Mouse (Mus musculus): Measurements from ENCODE around the gene Tle4. TPM values are rescaled to one million over a fixed set of nuclear protein-coding genes. Genes with fewer than 3 reads are reported as not detected.
A peak's percentile ranks its signal among the peaks of the same experiment; 100 is the strongest.

Tle4 gene
- polyA plus RNA-seq, 1 experiment from 2014 or later = 35.1 TPM

DNA sequence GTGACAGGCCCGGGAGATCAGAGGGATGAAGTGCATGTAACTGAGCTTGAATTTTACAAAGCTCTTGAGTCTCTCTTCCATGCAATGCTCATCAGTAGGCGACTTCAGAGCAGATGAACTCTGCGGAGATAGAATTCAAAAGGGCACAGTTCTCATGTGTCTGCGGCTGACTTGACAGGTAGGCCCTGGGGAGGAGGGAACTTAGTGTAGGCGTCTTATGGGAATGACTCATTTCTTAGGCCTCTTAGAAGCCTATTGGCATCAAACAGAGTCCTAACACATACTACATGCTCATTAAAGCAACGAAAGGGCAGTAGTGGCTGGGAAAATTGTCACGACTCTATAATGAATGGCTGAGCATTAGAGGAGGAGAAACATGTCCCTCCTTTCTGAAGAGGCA, 160.6 kb downstream of the Tle4 start:
- Histone ChIP-seq H3K9me3 (no peaks in the 10 kb centered on the region), H3K4me2 (replicated peaks) (no peak overlapping the region), H3K4me1 (peaks cover 25% of the 10 kb centered on the region), H3K36me3 (no peaks in the 10 kb centered on the region), H3K4me3 (no peak overlapping the region), H3K27ac (replicated peaks) (no peak overlapping the region), H3K9ac (replicated peaks) (no peak overlapping the region), H3K27me3 (peaks cover 11% of the 10 kb centered on the region)
- no peak for ATAC-seq (ENCODE audit: low FRiP score, low read depth)
- WGBS = 68% methylated on average over 7 of the region's 7 CpGs

DNA sequence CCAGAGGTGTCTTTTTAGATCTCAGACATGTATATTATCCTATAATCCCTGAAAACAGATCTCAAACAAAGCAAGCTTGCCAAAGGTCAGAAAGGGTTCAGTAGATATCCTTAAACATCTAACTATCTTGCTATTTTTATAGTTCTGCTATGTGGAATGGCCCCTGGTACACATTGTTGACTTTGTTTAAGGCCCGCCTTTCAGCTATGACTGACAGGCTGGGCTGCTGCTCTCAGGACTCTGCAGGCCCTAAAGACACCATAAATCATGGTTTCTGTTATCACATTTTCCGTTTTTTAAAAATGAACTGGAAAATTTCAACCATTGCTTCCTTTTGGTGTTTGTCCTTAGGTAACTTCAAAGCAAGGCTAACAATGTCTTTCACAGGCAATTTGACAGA, 161.3 kb downstream of the Tle4 start:
- H3K4me3 ChIP-seq = no peak overlapping the region
- peak overlapping the region; percentile 75; the same call in 1 of the 2 replicates for H3K27ac ChIP-seq (replicated peaks)
- no peak overlapping the region for H3K9ac ChIP-seq (replicated peaks)
- H3K36me3 ChIP-seq = no peaks in the 10 kb centered on the region
- peaks cover 25% of the 10 kb centered on the region for H3K4me1 ChIP-seq
- WGBS = 76% methylated on average over 2 of the region's 2 CpGs
- H3K9me3 ChIP-seq = no peaks in the 10 kb centered on the region
- peaks cover 11% of the 10 kb centered on the region for H3K27me3 ChIP-seq
- H3K4me2 ChIP-seq (replicated peaks) = no peak overlapping the region
- no peak; the same call in 1 of the 2 replicates for ATAC-seq (ENCODE audit: low FRiP score, low read depth)

DNA sequence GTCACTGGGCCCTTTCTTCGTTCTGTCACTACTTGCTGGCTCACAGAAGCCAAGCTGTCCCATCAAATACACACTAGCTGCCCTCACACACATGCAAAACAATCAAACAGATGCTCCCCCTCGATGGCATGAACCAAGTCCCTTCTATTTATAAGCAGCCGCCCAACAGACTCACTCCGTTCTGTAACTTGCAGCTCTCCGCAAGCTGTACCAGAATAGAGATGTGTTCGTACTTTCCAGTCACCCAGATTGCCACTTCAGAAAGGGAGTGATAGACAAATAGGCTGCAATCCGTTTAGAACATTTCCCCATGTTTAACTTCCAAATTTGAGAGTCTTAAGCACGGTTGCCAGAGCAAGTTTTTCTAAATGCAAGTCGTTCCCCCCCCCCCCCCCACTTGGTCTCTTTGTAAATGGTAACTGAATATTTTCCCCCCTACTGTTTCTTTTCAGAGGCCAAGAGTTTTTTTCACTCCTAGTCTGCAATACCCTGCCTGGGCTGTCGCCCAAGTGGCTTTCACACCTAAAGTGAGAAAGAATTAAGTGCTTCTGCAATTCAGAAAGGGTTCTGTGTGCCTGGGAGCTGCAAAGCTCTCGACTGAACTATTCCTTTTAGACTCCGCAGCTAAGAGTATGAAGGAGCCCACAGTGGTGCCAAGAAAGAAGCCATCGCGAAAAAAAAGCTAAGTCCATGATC, 162.0 kb downstream of the Tle4 start:
- Histone ChIP-seq H3K27ac (replicated peaks) (peak overlapping the region; percentile 75), H3K4me2 (replicated peaks) (peak overlapping the region; percentile 30), H3K4me1 (peaks cover 25% of the 10 kb centered on the region), H3K9me3 (no peaks in the 10 kb centered on the region), H3K27me3 (peaks cover 11% of the 10 kb centered on the region), H3K36me3 (no peaks in the 10 kb centered on the region), H3K4me3 (no peak overlapping the region), H3K9ac (replicated peaks) (no peak overlapping the region)
- WGBS = 14% methylated on average over 14 of the region's 14 CpGs
- peak; percentile 84 for ATAC-seq (ENCODE audit: low FRiP score, low read depth)

DNA sequence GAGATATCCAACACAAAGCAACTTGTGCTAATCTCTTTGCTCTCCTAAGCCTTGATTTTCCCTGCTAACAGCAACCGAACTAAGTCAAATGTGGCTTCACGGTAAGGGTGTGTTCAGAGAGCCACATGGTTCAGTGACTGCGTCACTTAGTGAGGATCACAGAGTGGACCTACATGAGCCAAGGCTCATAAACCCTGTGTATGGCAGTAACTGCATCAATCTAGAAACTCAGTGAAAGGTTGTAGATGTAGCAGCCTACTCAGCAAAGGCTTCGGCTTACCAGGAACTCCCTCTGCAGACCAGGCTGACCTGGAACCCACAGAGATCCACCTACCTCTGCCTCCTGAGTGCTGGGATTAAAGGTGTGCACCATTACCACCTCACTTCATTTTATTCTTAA, 164.0 kb downstream of the Tle4 start:
- ATAC-seq (ENCODE audit: low FRiP score, low read depth) = no peak

DNA sequence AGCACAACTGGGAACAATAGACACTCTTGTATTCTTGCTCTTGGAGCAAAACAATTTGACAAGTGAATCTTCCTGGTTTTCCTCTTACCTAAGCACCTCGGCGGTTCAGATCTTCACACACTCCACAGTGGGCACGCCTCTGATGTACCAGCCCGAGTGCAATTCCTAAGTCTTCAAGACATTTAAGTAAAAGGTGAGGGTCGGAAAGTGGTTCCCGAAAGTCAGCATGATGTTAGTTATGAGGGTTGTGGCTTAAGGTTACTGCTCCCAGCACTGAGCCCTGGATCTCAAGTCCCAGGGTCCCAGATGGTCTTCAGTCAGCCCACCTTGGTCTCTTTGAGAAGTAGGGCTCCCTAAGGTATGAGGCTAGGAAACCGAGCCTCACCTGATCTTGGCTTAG, 165.4 kb downstream of the Tle4 start:
- Histone ChIP-seq H3K4me1 (peaks cover 25% of the 10 kb centered on the region), H3K4me3 (no peak overlapping the region), H3K36me3 (no peaks in the 10 kb centered on the region), H3K4me2 (replicated peaks) (no peak overlapping the region), H3K27ac (replicated peaks) (no peak overlapping the region), H3K27me3 (peaks cover 6% of the 10 kb centered on the region; the same call in 1 of the 2 replicates), H3K9me3 (no peaks in the 10 kb centered on the region), H3K9ac (replicated peaks) (no peak overlapping the region)
- WGBS = 89% methylated on average over 7 of the region's 7 CpGs
- no peak for ATAC-seq (ENCODE audit: low FRiP score, low read depth)

More for the DNA sequence above, 164.0 kb downstream of the Tle4 start:
- Histone ChIP-seq H3K27ac (replicated peaks) (no peak overlapping the region), H3K9me3 (no peaks in the 10 kb centered on the region), H3K4me2 (replicated peaks) (no peak overlapping the region), H3K36me3 (no peaks in the 10 kb centered on the region), H3K9ac (replicated peaks) (no peak overlapping the region), H3K4me3 (no peak overlapping the region), H3K27me3 (peaks cover 9% of the 10 kb centered on the region), H3K4me1 (peaks cover 25% of the 10 kb centered on the region)
- 88% methylated on average over 4 of the region's 4 CpGs for WGBS

DNA sequence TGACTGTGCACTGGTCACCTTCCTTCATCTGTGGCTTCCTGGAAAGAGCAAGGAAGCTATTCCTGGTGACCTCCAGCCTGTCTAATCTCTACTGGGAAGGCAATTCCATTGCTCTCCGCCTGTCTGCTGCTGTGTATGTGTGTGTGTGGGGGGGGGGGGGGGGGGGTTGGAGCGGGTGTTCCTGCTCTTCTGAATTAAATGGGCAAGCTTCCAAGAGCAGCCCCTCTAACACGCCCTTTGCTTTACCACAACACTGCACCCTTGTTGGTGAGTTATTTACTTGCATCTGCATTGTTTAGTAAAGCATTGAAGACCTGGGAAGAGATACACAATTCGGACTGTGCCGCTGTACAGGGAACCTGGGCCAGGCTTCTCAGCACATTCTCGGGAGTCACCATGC, 170.9 kb downstream of the Tle4 start:
- Histone ChIP-seq H3K9me3 (no peaks in the 10 kb centered on the region), H3K27me3 (peaks cover 5% of the 10 kb centered on the region; the same call in 1 of the 2 replicates), H3K27ac (replicated peaks) (no peak overlapping the region), H3K36me3 (no peaks in the 10 kb centered on the region), H3K4me1 (peaks cover 14% of the 10 kb centered on the region), H3K4me2 (replicated peaks) (no peak overlapping the region), H3K4me3 (no peak overlapping the region), H3K9ac (replicated peaks) (no peak overlapping the region)
- ATAC-seq (ENCODE audit: low FRiP score, low read depth) = 0 out of 2 replicates have a peak, but pooled peaks have one; percentile 30
- WGBS = 63% methylated on average over 5 of the region's 6 CpGs

DNA sequence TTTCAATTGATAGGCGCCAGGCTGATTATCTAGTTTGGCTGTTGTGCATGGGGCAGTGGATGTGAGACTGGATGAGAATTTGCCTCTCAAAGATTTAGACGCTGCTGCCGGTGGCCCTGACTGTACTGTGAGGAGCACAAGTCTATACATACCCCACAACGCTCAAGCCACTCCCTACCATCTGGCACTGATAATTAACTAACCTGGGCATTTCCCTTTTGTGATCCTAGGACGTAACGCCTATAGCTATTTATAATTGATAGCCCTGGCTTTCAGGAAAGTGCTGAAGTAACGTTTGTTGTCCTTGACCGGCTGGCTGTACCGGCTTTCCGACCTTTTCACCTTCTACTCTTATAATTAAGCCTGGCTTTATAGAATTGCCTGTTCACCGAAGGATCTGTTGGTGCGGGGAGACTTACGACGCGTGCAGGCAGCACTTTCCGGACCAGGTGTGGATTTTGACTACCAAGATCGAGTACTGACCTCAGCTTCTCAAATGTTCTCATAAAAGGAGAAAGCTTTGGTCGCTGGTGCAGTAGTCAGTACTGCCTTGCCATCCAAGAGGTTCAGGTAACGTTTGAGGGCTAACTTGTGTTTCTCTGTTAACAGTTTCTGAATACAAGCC, 171.5 kb downstream of the Tle4 start:
- H3K4me2 ChIP-seq (replicated peaks) = no peak overlapping the region
- H3K36me3 ChIP-seq = no peaks in the 10 kb centered on the region
- ATAC-seq (ENCODE audit: low FRiP score, low read depth) = no peak
- H3K4me3 ChIP-seq = no peak overlapping the region
- no peaks in the 10 kb centered on the region for H3K9me3 ChIP-seq
- no peak overlapping the region for H3K9ac ChIP-seq (replicated peaks)
- H3K27ac ChIP-seq (replicated peaks) = no peak overlapping the region
- 72% methylated on average over 19 of the region's 19 CpGs for WGBS
- peaks cover 5% of the 10 kb centered on the region; the same call in 1 of the 2 replicates for H3K27me3 ChIP-seq
- peaks cover 14% of the 10 kb centered on the region for H3K4me1 ChIP-seq

DNA sequence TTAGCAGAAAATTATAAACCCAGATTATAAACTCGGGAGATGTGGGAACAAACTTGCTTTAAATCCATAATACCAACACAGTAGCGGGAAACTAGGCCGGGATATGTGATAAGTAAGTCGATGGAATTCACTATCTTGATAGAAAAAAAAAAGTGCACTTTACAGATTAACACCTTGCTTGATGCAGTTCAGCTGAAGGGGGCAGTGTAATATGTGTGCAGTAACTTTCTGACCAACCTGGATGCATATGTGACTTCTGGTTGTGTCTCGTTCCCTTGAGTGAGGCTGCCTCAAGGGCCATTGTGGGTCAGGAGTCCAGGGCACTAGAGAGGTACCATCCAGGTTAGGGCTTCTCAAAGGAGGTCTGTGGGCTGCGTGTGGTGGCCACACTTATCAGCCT, 172.7 kb downstream of the Tle4 start:
- H3K36me3 ChIP-seq = no peaks in the 10 kb centered on the region
- H3K4me3 ChIP-seq = no peak overlapping the region
- peaks cover 14% of the 10 kb centered on the region for H3K4me1 ChIP-seq
- H3K9ac ChIP-seq (replicated peaks) = no peak overlapping the region
- no peak overlapping the region for H3K27ac ChIP-seq (replicated peaks)
- H3K27me3 ChIP-seq = peaks cover 5% of the 10 kb centered on the region; the same call in 1 of the 2 replicates
- no peak overlapping the region for H3K4me2 ChIP-seq (replicated peaks)
- 85% methylated on average over 6 of the region's 6 CpGs for WGBS
- H3K9me3 ChIP-seq = no peaks in the 10 kb centered on the region
- no peak for ATAC-seq (ENCODE audit: low FRiP score, low read depth)

DNA sequence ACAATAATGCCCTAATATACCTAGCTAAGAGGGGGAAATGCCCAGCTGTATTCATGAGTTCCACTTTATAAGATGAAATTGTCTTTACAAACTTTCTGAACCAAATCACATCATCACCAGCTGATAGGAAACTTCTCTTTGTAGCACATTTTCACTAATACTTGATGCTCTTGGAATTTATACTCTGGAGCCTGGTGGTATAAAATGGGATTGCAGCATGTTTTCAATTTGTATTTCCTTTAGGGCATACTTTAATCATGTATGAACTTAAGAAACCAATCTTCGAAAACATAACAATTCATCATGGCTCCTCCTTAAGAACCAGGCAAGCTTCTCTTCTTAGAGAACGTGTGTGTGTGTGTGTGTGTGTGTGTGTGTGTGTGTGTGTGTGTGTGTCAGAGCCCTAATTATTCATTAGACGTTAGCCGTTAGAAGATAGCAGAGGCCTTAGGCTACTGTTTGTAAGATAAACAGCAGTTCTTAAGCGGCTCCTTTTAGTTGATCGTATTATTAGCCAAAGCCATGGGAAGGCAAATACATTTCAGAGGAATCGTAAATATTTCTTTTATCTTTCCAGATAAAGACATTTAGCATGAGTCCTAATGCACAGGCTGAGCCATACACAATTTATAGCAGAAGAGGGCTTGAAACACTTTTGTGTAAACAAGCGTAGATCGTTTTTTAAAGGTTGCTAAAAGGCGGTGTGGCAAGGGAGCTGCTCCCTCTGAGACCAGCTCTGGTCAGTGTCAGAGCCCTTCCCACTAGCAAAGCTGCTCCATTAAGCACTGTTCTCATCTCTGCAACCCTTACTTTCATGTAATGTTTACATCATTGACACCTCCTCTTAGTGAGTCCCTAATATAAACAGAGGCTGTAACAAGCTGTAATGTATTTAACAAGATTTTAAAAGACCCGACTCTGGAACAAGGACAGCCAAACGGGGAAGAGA, 173.6 kb downstream of the Tle4 start:
- peaks cover 14% of the 10 kb centered on the region for H3K4me1 ChIP-seq
- no peak for ATAC-seq (ENCODE audit: low FRiP score, low read depth)
- no peak overlapping the region for H3K4me2 ChIP-seq (replicated peaks)
- H3K9ac ChIP-seq (replicated peaks) = no peak overlapping the region
- no peak overlapping the region for H3K4me3 ChIP-seq
- WGBS = 73% methylated on average over 12 of the region's 12 CpGs
- H3K27ac ChIP-seq (replicated peaks) = no peak overlapping the region
- H3K36me3 ChIP-seq = no peaks in the 10 kb centered on the region
- peaks cover 5% of the 10 kb centered on the region; the same call in 1 of the 2 replicates for H3K27me3 ChIP-seq
- H3K9me3 ChIP-seq = no peaks in the 10 kb centered on the region

DNA sequence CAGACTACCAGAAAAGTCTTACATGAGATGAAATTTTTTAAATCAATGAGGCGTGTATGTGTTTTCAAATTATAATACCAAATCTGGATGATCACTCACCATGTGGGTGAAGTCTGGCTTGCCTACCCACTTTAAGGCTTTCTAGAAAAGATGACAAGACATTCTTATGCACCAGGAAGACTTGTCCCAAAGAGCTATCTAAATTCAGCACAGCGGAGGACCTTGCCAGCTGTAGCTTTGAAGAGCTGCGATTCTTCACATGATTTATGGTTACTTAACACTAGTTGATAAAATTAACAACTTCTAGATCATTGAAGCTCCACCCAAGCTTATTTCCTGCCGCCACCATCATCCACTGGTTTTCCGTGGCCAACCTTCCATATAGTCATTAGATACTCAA, 176.2 kb downstream of the Tle4 start:
- Histone ChIP-seq H3K4me2 (replicated peaks) (no peak overlapping the region), H3K4me3 (no peak overlapping the region), H3K27me3 (peaks cover 9% of the 10 kb centered on the region), H3K4me1 (peaks cover 10% of the 10 kb centered on the region), H3K27ac (replicated peaks) (no peak overlapping the region), H3K36me3 (no peaks in the 10 kb centered on the region), H3K9me3 (no peaks in the 10 kb centered on the region), H3K9ac (replicated peaks) (no peak overlapping the region)
- 96% methylated on average over 5 of the region's 5 CpGs for WGBS
- no peak for ATAC-seq (ENCODE audit: low FRiP score, low read depth)

DNA sequence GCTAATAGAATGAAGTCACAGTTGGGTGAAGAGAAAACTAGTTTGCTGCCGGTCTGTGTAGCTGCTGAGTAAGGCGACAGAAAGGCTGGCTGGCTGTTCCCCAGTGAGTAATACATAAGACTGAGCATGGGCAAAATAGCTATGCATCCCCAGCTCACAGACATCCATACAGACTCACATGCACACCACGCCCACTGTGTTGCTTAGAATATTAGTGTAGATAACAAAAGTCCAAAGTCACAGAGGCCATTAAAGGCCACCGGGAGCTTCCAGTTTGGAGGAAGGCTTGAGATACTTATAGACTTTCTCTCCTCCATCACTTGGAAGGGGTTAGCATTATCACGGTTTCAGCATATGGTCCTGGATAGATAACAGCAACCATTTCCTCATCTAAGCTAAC, 178.0 kb downstream of the Tle4 start:
- Histone ChIP-seq H3K4me1 (peaks cover 15% of the 10 kb centered on the region), H3K27ac (replicated peaks) (no peak overlapping the region), H3K9ac (replicated peaks) (no peak overlapping the region), H3K4me2 (replicated peaks) (no peak overlapping the region), H3K4me3 (no peak overlapping the region), H3K27me3 (peaks cover 10% of the 10 kb centered on the region), H3K9me3 (no peaks in the 10 kb centered on the region), H3K36me3 (no peaks in the 10 kb centered on the region)
- WGBS = 87% methylated on average over 5 of the region's 5 CpGs
- no peak for ATAC-seq (ENCODE audit: low FRiP score, low read depth)

DNA sequence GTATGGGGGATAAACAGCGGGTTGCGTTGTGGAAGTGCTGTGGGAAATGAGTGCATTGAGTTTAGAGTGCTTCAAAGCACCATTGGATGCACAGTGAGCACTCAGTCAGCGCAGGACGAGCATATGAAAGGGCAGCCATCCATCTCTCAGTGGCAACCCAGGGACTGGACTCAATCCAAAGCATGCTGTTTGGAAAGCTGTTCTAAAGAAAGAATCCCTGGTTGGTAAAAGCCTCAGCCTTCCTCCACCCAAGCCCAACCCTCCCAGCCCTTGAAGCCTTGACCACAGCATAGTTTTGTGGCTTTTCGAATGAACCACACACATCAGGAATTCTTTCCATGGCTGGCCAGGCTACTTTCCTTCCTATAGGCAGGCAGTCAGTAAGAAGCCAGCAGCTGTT, 181.0 kb downstream of the Tle4 start:
- no peak for ATAC-seq (ENCODE audit: low FRiP score, low read depth)

More for the DNA sequence above, 181.0 kb downstream of the Tle4 start:
- H3K27me3 ChIP-seq = peaks cover 8% of the 10 kb centered on the region; the same call in 1 of the 2 replicates
- no peaks in the 10 kb centered on the region for H3K9me3 ChIP-seq
- WGBS = 67% methylated on average over 5 of the region's 5 CpGs
- H3K4me3 ChIP-seq = no peak overlapping the region
- H3K4me1 ChIP-seq = peaks cover 21% of the 10 kb centered on the region
- H3K4me2 ChIP-seq (replicated peaks) = no peak overlapping the region
- no peak overlapping the region for H3K27ac ChIP-seq (replicated peaks)
- no peak overlapping the region for H3K9ac ChIP-seq (replicated peaks)
- H3K36me3 ChIP-seq = no peaks in the 10 kb centered on the region

Data from midbrain, embryonic 12.5 days (tissue).